Mouse (Mus musculus) limb, embryonic 14.5 days (tissue): ENCODE data around the gene Tulp2. TPM values are rescaled to one million over a fixed set of nuclear protein-coding genes. Genes with fewer than 3 reads are reported as not detected.
A peak's percentile ranks its signal among the peaks of the same experiment; 100 is the strongest.

Experiments
- ATAC-seq: fragments of 200-750 bp; cut with Nextera tagmentation; 2 replicates; pipeline ENCODE4 v1.8.0; 2017; ENCODE audit warnings: low read depth, moderate number of reproducible peaks, moderate TSS enrichment; ENCODE audit not compliant: low FRiP score
- DNase-seq: peaks from one replicate; pipeline ENCODE4 v3.0.0-alpha.2; 2015; ENCODE audit warnings: low spot score
- H3K27ac ChIP-seq: fragments of 300-500 bp; sonication (generic); replicated peaks from 2 replicates; pipeline ENCODE4 v1.5.1; 2014; ENCODE audit warnings: low read depth, mild to moderate bottlenecking, low read length, moderate library complexity, mixed read lengths
- H3K27me3 ChIP-seq: fragments of 300-500 bp; sonication (generic); 2 replicates; pipeline ENCODE4 v1.6.1; 2014; ENCODE audit warnings: low read length, mixed read lengths; ENCODE audit not compliant: control insufficient read depth, insufficient read depth
- H3K36me3 ChIP-seq: fragments of 300-500 bp; sonication (generic); 2 replicates; pipeline ENCODE4 v1.6.1; 2014; ENCODE audit warnings: mild to moderate bottlenecking, low read length, moderate library complexity, mixed read lengths; ENCODE audit not compliant: control insufficient read depth, insufficient read depth
- H3K4me1 ChIP-seq: fragments of 300-500 bp; sonication (generic); 2 replicates; pipeline ENCODE4 v1.6.1; 2014; ENCODE audit warnings: antibody characterized with exemption, low read length, mixed read lengths; ENCODE audit not compliant: control insufficient read depth, insufficient read depth
- H3K4me2 ChIP-seq: fragments of 300-500 bp; sonication (generic); replicated peaks from 2 replicates; pipeline ENCODE4 v1.6.1; 2014; ENCODE audit warnings: low read depth, mild to moderate bottlenecking, low read length, moderate library complexity; ENCODE audit not compliant: severe bottlenecking
- H3K4me3 ChIP-seq: fragments of 300-500 bp; sonication (generic); replicated peaks from 2 replicates; pipeline ENCODE4 v1.5.1; 2014; ENCODE audit warnings: low read length
- H3K9ac ChIP-seq: fragments of 300-500 bp; sonication (generic); 2 replicates; pipeline ENCODE4 v1.6.1; 2014; ENCODE audit warnings: mild to moderate bottlenecking, low read depth, low read length, moderate library complexity; ENCODE audit not compliant: severe bottlenecking
- H3K9me3 ChIP-seq: fragments of 300-500 bp; sonication (generic); 2 replicates; pipeline ENCODE4 v1.6.1; 2016; ENCODE audit warnings: low read length; ENCODE audit not compliant: control insufficient read depth
- POLR2A ChIP-seq: fragments of 200-500 bp; IDR thresholded peaks from 2 replicates; pipeline ENCODE4 v1.8.0; 2012; ENCODE audit warnings: inconsistent platforms, mild to moderate bottlenecking, moderate library complexity, borderline replicate concordance; ENCODE audit not compliant: insufficient read depth, insufficient read length; ENCODE audit errors: extremely low read depth
- WGBS: fragments of 180-500 bp; shearing (Covaris S2); extraction: QIAGEN DNeasy Blood & Tissue Kit; methylation state at CpG from one replicate; pipeline ENCODE4 v1.1.7; 2014; 5-methylcytosine and 5-hydroxymethylcytosine counted together
- polyA plus RNA-seq, 2 experiments: library from polyadenylated mRNA; depleted of rRNA in 1 of 2; stranded (reverse) in 1 of 2; unstranded in 1 of 2; fragments of >200 nt; fragmentation: Nextera tagmentation in 1 of 2; extraction: Ambion mirVana in 1 of 2; gene quantifications; 2 replicates each; pipeline versions ENCODE4 v1.2.1 to v1.2.3; 2012 to 2014

Tulp2 gene
- polyA plus RNA-seq, 2 experiments: 1.2 to 1.3 TPM

DNA sequence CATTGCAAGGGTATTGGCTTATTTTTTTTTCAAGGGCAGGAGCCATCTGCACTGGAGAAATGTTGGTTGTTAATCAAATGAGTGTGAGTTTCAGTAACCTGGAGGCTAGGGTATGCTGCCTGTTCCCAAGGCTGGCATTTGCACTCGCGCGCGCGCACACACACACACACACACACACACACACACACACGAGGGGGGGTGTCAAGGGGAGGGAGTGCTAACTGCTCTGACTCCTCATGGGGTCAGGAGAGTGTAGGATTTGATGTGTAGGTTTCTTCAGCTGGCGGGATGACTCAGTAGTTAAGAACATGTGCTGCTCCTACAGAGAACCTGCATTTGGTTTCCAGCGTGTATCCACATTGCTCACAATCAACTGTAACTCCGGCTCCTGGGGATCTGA is 9.1 kb downstream of the Tulp2 start:
- no peak overlapping the region for H3K4me3 ChIP-seq
- no peak overlapping the region for H3K9ac ChIP-seq
- no peaks in the 10 kb centered on the region for H3K27me3 ChIP-seq
- H3K36me3 ChIP-seq: peaks cover 41% of the 10 kb centered on the region
- peaks cover 14% of the 10 kb centered on the region for H3K4me1 ChIP-seq
- DNase-seq (peak; percentile 9), ATAC-seq (0 out of 2 replicates have a peak, but pooled peaks have one; percentile 10)
- H3K27ac ChIP-seq: no peak overlapping the region
- no peak overlapping the region for H3K4me2 ChIP-seq
- 21% methylated on average over 9 of the region's 9 CpGs for WGBS
- no peaks in the 10 kb centered on the region for H3K9me3 ChIP-seq
- no peak for TF ChIP-seq POLR2A

DNA sequence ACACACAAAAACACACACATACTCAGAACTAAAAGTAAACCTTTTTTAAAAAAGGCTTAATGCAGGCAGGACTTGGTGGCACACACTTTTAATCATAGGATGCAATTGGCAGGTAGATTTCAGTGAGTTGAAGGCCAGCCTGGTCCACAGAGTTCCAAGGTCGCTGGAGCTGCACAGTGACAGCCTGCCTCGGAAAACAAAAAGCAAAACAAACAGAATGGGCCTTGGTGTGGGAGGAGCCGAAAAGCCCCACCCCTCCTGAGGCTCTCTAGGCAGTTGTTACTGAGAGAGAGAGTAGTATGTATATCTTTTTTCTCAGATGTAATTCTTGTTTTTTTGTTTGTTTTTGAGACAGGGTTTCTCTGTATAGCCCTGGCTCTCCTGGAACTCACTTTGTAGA is 9.6 kb downstream of the Tulp2 start:
- H3K9me3 ChIP-seq: no peaks in the 10 kb centered on the region
- TF ChIP-seq POLR2A: no peak
- H3K27ac ChIP-seq: no peak overlapping the region
- no peak overlapping the region for H3K4me3 ChIP-seq
- WGBS: 19% methylated on average over 3 of the region's 3 CpGs
- no peak for ATAC-seq
- DNase-seq: no peak
- no peaks in the 10 kb centered on the region for H3K27me3 ChIP-seq
- H3K9ac ChIP-seq: no peak overlapping the region
- peaks cover 46% of the 10 kb centered on the region for H3K36me3 ChIP-seq
- H3K4me1 ChIP-seq: peaks cover 14% of the 10 kb centered on the region
- H3K4me2 ChIP-seq: no peak overlapping the region

- Histone ChIP-seq H3K27ac (no peak overlapping the region), H3K9ac (no peak overlapping the region), H3K4me3 (no peak overlapping the region), H3K27me3 (no peaks in the 10 kb centered on the region), H3K4me1 (peaks cover 14% of the 10 kb centered on the region), H3K4me2 (no peak overlapping the region), H3K9me3 (no peaks in the 10 kb centered on the region), H3K36me3 (peaks cover 55% of the 10 kb centered on the region)
- TF ChIP-seq POLR2A: no peak
- 96% methylated on average over 8 of the region's 8 CpGs for WGBS
- ATAC-seq (no peak), DNase-seq (no peak)
Measured at GRCm38 (mm10) chr7:45492225-45492844, 10.7 kb downstream of the Tulp2 start.

GRCm38 (mm10) chr7:45492951-45493350 is 11.3 kb downstream of the Tulp2 start:
- Histone ChIP-seq H3K4me1 (peaks cover 11% of the 10 kb centered on the region), H3K27me3 (no peaks in the 10 kb centered on the region), H3K36me3 (peaks cover 62% of the 10 kb centered on the region), H3K9me3 (no peaks in the 10 kb centered on the region), H3K4me3 (no peak overlapping the region), H3K4me2 (no peak overlapping the region), H3K9ac (no peak overlapping the region), H3K27ac (no peak overlapping the region)
- ATAC-seq (no peak), DNase-seq (no peak)
- TF ChIP-seq POLR2A: no peak
- 93% methylated on average over 5 of the region's 5 CpGs for WGBS

GRCm38 (mm10) chr7:45494548-45494947 is 12.9 kb downstream of the Tulp2 start:
- no peak overlapping the region for H3K27ac ChIP-seq
- WGBS: 86% methylated on average over 9 of the region's 9 CpGs
- H3K9me3 ChIP-seq: no peaks in the 10 kb centered on the region
- H3K9ac ChIP-seq: no peak overlapping the region
- H3K36me3 ChIP-seq: peaks cover 78% of the 10 kb centered on the region
- H3K4me1 ChIP-seq: peaks cover 7% of the 10 kb centered on the region; the same call in 1 of the 2 replicates
- ATAC-seq (no peak), DNase-seq (no peak)
- no peaks in the 10 kb centered on the region for H3K27me3 ChIP-seq
- no peak overlapping the region for H3K4me3 ChIP-seq
- no peak overlapping the region for H3K4me2 ChIP-seq
- no peak for TF ChIP-seq POLR2A
